Mouse (Mus musculus) liver, embryonic 14.5 days (tissue): Measurements from ENCODE around the gene Tmem212. TPM values are rescaled to one million over a fixed set of nuclear protein-coding genes. Genes with fewer than 3 reads are reported as not detected.

ENCODE experiments used
- ATAC-seq: fragments of 200-750 bp; cut with Nextera tagmentation; 2 replicates; pipeline ENCODE4 v1.8.0; 2017; ENCODE audit warnings: moderate number of reproducible peaks, mild to moderate bottlenecking, moderate library complexity; ENCODE audit not compliant: insufficient read depth
- DNase-seq, 3 experiments: peaks; one replicate each; pipeline ENCODE4 v3.0.0-alpha.2; 2012 to 2013; ENCODE audit warnings: low read depth in 3 of 3, low spot score in 3 of 3
- H3K27ac ChIP-seq: fragments of 300-500 bp; sonication (generic); 2 replicates; pipeline ENCODE4 v1.5.1; 2014; ENCODE audit warnings: moderate library complexity, mild to moderate bottlenecking, control low read depth, inconsistent platforms
- H3K27me3 ChIP-seq: fragments of 300-500 bp; sonication (generic); 2 replicates; pipeline ENCODE4 v1.6.1; 2014; ENCODE audit warnings: mild to moderate bottlenecking, low read length, moderate library complexity; ENCODE audit not compliant: control insufficient read depth, insufficient read depth
- H3K36me3 ChIP-seq: fragments of 300-500 bp; sonication (generic); replicated peaks from 2 replicates; pipeline ENCODE4 v1.6.1; 2014; ENCODE audit warnings: low read depth; ENCODE audit not compliant: control insufficient read depth, insufficient read depth
- H3K4me1 ChIP-seq, 2 experiments: fragments of 200-500 bp in 1 of 2; fragments of 300-500 bp in 1 of 2; sonication (generic) in 1 of 2; replicated peaks; 2 replicates each; pipeline ENCODE4 v1.6.1; 2012 to 2014; ENCODE audit warnings: antibody characterized with exemption in 1 of 2, inconsistent platforms in 1 of 2, low read length in 1 of 2; ENCODE audit not compliant: control insufficient read depth in 2 of 2, insufficient read depth in 2 of 2
- H3K4me2 ChIP-seq: fragments of 300-500 bp; sonication (generic); 2 replicates; pipeline ENCODE4 v1.6.1; 2014; ENCODE audit warnings: low read depth, mild to moderate bottlenecking, control low read depth, moderate library complexity
- H3K4me3 ChIP-seq, 2 experiments: fragments of 200-500 bp in 1 of 2; fragments of 300-500 bp in 1 of 2; sonication (generic) in 1 of 2; 2 replicates each; pipeline ENCODE4 v1.5.1; 2012 to 2014; ENCODE audit warnings: low read depth in 2 of 2, low read length in 2 of 2, mild to moderate bottlenecking in 2 of 2, control low read depth in 1 of 2, inconsistent platforms in 1 of 2, moderate library complexity in 1 of 2; ENCODE audit not compliant: insufficient read depth in 1 of 2
- H3K9ac ChIP-seq: fragments of 300-500 bp; sonication (generic); replicated peaks from 2 replicates; pipeline ENCODE4 v1.6.1; 2014; ENCODE audit warnings: mild to moderate bottlenecking, control low read depth, moderate library complexity
- H3K9me3 ChIP-seq: fragments of 300-500 bp; sonication (generic); 2 replicates; pipeline ENCODE4 v1.6.1; 2016; ENCODE audit warnings: low read length, mixed read lengths; ENCODE audit not compliant: control insufficient read depth
- CTCF ChIP-seq: IDR thresholded peaks from 2 replicates; pipeline ENCODE4 v1.5.1; 2016; ENCODE audit warnings: antibody characterized with exemption, low read depth, control low read depth
- EP300 ChIP-seq: IDR thresholded peaks from 2 replicates; pipeline ENCODE4 v1.6.1; 2016; ENCODE audit warnings: antibody characterized with exemption, low read depth
- WGBS: fragments of 180-500 bp; shearing (Covaris S2); extraction: QIAGEN DNeasy Blood & Tissue Kit; methylation state at CpG from one replicate; pipeline ENCODE4 v1.1.7; 2014; ENCODE audit not compliant: insufficient replicate concordance; 5-methylcytosine and 5-hydroxymethylcytosine counted together
- polyA plus RNA-seq, 2 experiments: library from polyadenylated mRNA; depleted of rRNA in 1 of 2; stranded (reverse) in 1 of 2; unstranded in 1 of 2; fragments of >200 nt; fragmentation: Nextera tagmentation in 1 of 2; extraction: Ambion mirVana in 1 of 2; gene quantifications; 2 replicates each; pipeline versions ENCODE4 v1.2.1 to v1.2.3; 2012 to 2014

The Tmem212 gene
- polyA plus RNA-seq, 2 experiments, result not detected

DNA sequence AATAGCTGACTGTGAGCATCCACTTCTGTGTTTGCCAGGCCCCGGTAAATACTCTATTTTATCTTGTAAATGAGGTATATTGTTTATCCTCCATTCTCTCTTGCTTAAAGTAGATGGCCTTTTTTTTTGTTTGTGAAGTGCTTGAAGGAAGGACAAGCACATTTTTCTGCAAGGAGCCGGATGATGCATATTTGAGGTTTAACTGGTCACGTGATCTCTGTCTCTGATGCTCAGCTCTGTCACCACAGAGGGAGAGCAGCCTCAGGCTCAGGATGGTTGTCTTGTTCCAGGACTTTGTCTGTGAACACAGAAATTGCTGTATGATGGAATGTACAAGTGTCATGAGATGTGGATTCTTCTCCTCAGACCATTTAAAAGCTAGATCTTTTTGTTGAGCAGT, 28.4 kb downstream of the Tmem212 start:
- H3K9ac ChIP-seq, result no peak overlapping the region
- 49% methylated on average over 3 of the region's 3 CpGs for WGBS
- ATAC-seq (no peak), DNase-seq (no peak)
- peaks cover 0 to 6% of the 10 kb centered on the region in 2 experiments; a peak in 2 of 4 replicates for H3K4me1 ChIP-seq
- H3K4me2 ChIP-seq, result no peak overlapping the region
- no peaks in the 10 kb centered on the region for H3K36me3 ChIP-seq
- no peak overlapping the region for H3K4me3 ChIP-seq
- no peak overlapping the region for H3K27ac ChIP-seq
- no peaks in the 10 kb centered on the region for H3K9me3 ChIP-seq
- no peak for TF ChIP-seq CTCF
- no peaks in the 10 kb centered on the region for H3K27me3 ChIP-seq

DNA sequence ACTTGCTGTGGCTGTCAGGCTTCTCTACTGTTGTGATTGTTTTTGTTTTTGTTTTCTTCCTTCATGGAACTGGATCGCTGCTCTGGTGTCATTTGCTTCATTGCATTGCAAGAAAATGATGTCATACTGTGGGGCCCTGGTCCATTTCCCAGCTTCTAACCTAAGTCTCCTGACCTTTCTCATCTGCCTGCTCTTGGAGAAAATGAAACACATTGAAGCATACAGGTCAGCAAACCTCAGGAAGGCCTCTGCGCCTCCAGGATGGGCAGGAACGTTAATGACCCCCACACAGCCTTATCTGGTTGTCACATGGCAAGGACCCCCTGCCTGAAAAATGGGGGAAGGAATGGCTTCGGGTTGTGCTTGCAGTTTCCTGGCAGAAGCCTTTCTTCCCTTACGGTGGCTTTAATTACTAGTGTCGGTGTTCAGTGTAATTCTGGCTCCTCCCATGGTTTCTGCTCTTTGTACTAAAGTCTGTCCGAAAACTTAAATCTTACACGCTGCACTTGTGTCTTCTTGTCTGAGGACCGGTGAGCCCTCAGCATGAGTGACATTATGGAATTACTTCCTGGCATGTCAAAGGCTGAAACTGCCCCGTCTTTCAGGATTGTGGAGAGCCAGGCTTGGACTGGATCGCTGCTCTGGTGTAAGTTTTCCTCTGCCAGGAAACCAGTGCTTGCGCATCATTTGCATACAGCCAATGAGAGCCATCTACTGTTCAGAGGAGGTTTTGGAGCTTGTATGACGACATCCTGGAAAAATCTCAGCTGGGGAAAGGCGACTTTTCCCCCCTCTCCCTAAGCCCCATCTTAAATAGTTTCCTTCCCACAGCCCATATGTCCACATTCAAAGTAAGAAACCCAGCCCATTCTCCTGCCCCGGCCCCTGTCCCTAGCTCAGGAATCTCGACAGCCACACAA, 33.1 kb downstream of the Tmem212 start:
- no peak overlapping the region for H3K9ac ChIP-seq
- no peaks in the 10 kb centered on the region for H3K27me3 ChIP-seq
- peaks cover 0 to 8% of the 10 kb centered on the region in 2 experiments; a peak in 2 of 4 replicates for H3K4me1 ChIP-seq
- H3K4me3 ChIP-seq, result peak overlapping the region; percentile 16 to 45; a peak in 2 of 4 replicates
- WGBS, result 11% methylated on average over 16 of the region's 16 CpGs
- ATAC-seq (peak; percentile 45; the same call in 1 of the 2 replicates), DNase-seq (peak; percentile 12 to 22 (median 13))
- H3K27ac ChIP-seq, result no peak overlapping the region
- TF ChIP-seq CTCF (no peak), EP300 (no peak)
- H3K9me3 ChIP-seq, result no peaks in the 10 kb centered on the region
- H3K4me2 ChIP-seq, result peak overlapping the region; percentile 36
- no peaks in the 10 kb centered on the region for H3K36me3 ChIP-seq

DNA sequence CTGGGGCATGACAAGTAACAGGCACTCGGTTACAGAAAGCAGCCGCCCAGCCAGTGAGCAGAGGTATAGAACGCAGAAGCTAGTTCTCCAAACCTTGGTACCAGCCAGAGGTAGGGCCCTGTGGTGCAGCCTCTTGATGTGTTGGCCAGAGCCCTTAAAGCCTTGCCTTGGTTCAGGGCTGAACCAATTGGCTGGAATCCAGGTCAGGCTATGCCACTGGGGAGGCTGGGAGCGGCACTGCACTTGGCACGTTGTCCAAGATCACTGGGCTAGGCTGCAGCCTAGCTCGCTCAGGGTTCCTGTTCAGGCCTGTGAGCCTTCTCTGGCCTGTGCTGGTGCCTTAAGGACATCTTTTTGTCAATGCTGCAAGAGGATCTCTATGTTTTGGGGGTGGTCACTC, 34.6 kb downstream of the Tmem212 start:
- no peak overlapping the region for H3K4me3 ChIP-seq
- no peak overlapping the region for H3K4me2 ChIP-seq
- no peaks in the 10 kb centered on the region for H3K36me3 ChIP-seq
- TF ChIP-seq CTCF, result no peak
- no peak for TF ChIP-seq EP300
- WGBS, result 67% methylated on average over 6 of the region's 6 CpGs
- no peak for DNase-seq
- H3K27ac ChIP-seq, result no peak overlapping the region
- H3K9ac ChIP-seq, result no peak overlapping the region
- H3K4me1 ChIP-seq, result peaks cover 0 to 8% of the 10 kb centered on the region in 2 experiments; a peak in 2 of 4 replicates
- H3K9me3 ChIP-seq, result no peaks in the 10 kb centered on the region
- no peaks in the 10 kb centered on the region for H3K27me3 ChIP-seq
- ATAC-seq, result no peak

DNA sequence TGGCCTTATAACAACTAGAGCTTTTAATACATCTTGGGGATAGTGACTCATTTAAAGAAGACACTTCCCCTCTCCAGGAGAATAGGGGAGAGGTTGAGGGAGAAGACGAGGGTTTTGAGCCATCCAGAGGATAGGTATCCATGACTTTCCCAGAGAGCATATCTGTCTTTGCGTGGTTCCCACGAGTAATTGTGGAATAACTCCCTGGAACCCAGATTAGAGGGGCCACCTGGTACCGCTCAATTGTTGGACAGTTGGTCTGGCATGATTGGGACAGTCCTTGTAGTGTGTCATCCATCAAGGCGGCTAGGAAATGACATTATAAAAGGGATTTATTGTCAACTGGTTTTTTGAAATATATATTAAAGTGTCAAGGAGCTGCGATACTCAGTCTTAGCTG, 35.1 kb downstream of the Tmem212 start:
- no peaks in the 10 kb centered on the region for H3K27me3 ChIP-seq
- no peak overlapping the region for H3K4me2 ChIP-seq
- H3K9me3 ChIP-seq, result no peaks in the 10 kb centered on the region
- H3K36me3 ChIP-seq, result no peaks in the 10 kb centered on the region
- ATAC-seq, result no peak
- H3K4me1 ChIP-seq, result peaks cover 0 to 8% of the 10 kb centered on the region in 2 experiments; a peak in 2 of 4 replicates
- no peak for DNase-seq
- TF ChIP-seq EP300 (no peak), CTCF (no peak)
- no peak overlapping the region for H3K27ac ChIP-seq
- WGBS, result 58% methylated on average over 6 of the region's 6 CpGs
- no peak overlapping the region for H3K9ac ChIP-seq
- H3K4me3 ChIP-seq, result no peak overlapping the region

DNA sequence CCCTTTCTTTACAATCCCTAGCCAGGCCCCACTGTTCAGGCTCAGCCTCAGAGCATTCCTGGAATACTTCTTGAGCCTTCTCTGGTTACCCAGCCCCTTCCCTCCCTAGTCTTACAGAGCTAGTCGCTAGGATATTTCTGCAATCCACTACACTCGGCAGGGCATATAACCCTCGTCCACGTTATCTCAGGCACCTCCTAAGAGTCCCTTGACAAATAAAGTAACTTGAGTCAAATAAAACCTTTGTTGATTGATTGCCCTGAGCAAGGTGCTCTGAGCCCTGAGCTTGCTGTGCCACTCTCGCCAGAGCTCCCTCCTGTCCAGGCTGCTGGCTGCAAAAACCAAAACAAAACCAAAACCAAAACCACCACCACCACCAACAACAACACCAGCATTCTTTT, 37.0 kb downstream of the Tmem212 start:
- 0 out of 2 replicates have a peak overlapping the region, but pooled peaks have one; percentile 11 for H3K4me2 ChIP-seq
- no peaks in the 10 kb centered on the region for H3K9me3 ChIP-seq
- no peak for DNase-seq
- no peak overlapping the region for H3K9ac ChIP-seq
- no peak overlapping the region for H3K27ac ChIP-seq
- no peaks in the 10 kb centered on the region for H3K36me3 ChIP-seq
- ATAC-seq, result no peak
- no peaks in the 10 kb centered on the region for H3K27me3 ChIP-seq
- WGBS, result 16% methylated on average over 5 of the region's 5 CpGs
- no peak for TF ChIP-seq EP300
- peaks cover 0 to 8% of the 10 kb centered on the region in 2 experiments; a peak in 2 of 4 replicates for H3K4me1 ChIP-seq
- no peak overlapping the region for H3K4me3 ChIP-seq
